Mouse (Mus musculus) spleen, adult 2 months (tissue): Measurements from ENCODE around the gene Tubg1. TPM values are rescaled to one million over a fixed set of nuclear protein-coding genes. Genes with fewer than 3 reads are reported as not detected.

Experiments
- DNase-seq, 2 experiments: peaks; one replicate each; pipeline versions ENCODE4 v3.0.0 to v3.0.0-alpha.2; 2012 to 2021; ENCODE audit warnings: low spot score in 2 of 2, low read depth in 1 of 2
- H3K27ac ChIP-seq: fragments of 200-500 bp; 2 replicates; pipeline ENCODE4 v1.5.1; 2012; ENCODE audit warnings: low read length, inconsistent platforms; ENCODE audit not compliant: insufficient read depth
- H3K27me3 ChIP-seq: fragments of 200-500 bp; 2 replicates; pipeline ENCODE4 v1.6.1; 2012; ENCODE audit warnings: mild to moderate bottlenecking, moderate library complexity, low read length, inconsistent platforms; ENCODE audit not compliant: control insufficient read depth, insufficient read depth
- H3K36me3 ChIP-seq: fragments of 200-500 bp; 2 replicates; pipeline ENCODE4 v1.6.1; 2012; ENCODE audit warnings: mild to moderate bottlenecking, low read length, inconsistent platforms; ENCODE audit not compliant: control insufficient read depth, insufficient read depth
- H3K4me1 ChIP-seq: fragments of 200-500 bp; 2 replicates; pipeline ENCODE4 v1.6.1; 2011; ENCODE audit warnings: inconsistent platforms; ENCODE audit not compliant: control insufficient read depth, insufficient read depth, insufficient read length
- H3K4me3 ChIP-seq: fragments of 200-500 bp; 2 replicates; pipeline ENCODE4 v1.5.1; 2011; ENCODE audit warnings: mild to moderate bottlenecking, inconsistent platforms; ENCODE audit not compliant: insufficient read depth, insufficient read length; ENCODE audit errors: extremely low read depth
- CTCF ChIP-seq: fragments of 200-500 bp; IDR thresholded peaks from 2 replicates; pipeline ENCODE4 v1.5.1; 2011; ENCODE audit warnings: mild to moderate bottlenecking, inconsistent platforms; ENCODE audit not compliant: insufficient read depth, insufficient read length, insufficient replicate concordance; ENCODE audit errors: extremely low read depth
- POLR2A ChIP-seq: fragments of 200-500 bp; IDR thresholded peaks from 2 replicates; pipeline ENCODE4 v1.6.1; 2011; ENCODE audit warnings: low read depth, low read length, inconsistent platforms
- WGBS: fragments of 180-500 bp; shearing (Covaris S2); methylation state at CpG from one replicate; pipeline ENCODE4 v1.1.7; 2018; 5-methylcytosine and 5-hydroxymethylcytosine counted together
- polyA plus RNA-seq: library from polyadenylated mRNA; depleted of rRNA; stranded (reverse); fragments of >200 nt; gene quantifications from 2 replicates; pipeline ENCODE4 v1.2.3, GENCODE M21; 2012; rRNA removed

The Tubg1 gene
- polyA plus RNA-seq, 1 experiment: 17.7 TPM

DNA sequence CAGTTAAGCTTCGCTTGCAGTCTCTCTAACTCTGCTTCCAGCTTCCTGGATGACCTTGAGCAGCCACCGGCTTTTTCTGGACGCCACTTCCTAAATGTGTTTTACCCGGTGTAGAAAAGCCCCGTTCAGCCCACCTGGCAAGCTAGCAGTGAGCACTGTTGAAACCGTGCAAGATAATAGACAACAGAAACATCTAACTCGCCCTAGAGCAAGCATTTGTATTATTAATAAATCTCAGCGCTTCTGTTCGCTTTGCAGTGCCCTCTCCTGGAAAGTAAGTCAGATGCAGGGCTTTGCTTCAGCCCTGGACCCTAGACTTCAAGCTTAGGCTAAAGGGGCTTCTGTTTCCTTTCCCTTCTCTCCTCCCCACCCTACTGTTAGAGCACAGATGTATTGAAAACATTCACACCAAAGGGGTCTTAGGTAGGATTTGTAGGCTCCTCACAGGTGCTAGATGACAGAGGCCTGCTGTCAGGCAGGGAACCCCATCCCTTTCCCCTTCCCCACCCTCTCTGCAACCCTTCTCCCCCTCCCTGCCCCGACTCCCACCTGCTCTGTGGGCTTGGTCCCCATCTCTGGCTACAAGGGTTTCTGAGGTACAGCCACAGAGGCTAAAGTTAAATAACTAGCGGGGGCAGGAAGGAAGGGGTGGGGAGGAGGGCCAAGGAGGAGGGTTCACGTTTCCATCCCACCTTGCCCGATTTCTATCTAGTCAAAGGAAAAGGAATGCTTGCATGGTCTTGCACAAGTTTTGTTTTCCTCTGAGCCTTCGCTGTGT, 55.3 kb downstream of the Tubg1 start, which contains the start of gene Ccr10:
Gene Ccr10 (minus strand): TSS at position 593 of the 778 bp plus-strand sequence.
- TF ChIP-seq POLR2A: no peak
- peak; percentile 15; the same call in 1 of the 2 replicates for TF ChIP-seq CTCF
- 0 out of 2 replicates have a peak within 1 kb of the TSS, but pooled peaks have one; percentile 27 for H3K27ac ChIP-seq
- WGBS: 18% methylated on average over 14 of the region's 14 CpGs
- H3K4me3 ChIP-seq: no peak within 1 kb of the TSS
- H3K4me1 ChIP-seq: peaks cover 35% of the 10 kb centered on the region
- H3K36me3 ChIP-seq: no peaks in the 10 kb centered on the region
- peaks cover 20% of the 10 kb centered on the region for H3K27me3 ChIP-seq
- no peak for DNase-seq

DNA sequence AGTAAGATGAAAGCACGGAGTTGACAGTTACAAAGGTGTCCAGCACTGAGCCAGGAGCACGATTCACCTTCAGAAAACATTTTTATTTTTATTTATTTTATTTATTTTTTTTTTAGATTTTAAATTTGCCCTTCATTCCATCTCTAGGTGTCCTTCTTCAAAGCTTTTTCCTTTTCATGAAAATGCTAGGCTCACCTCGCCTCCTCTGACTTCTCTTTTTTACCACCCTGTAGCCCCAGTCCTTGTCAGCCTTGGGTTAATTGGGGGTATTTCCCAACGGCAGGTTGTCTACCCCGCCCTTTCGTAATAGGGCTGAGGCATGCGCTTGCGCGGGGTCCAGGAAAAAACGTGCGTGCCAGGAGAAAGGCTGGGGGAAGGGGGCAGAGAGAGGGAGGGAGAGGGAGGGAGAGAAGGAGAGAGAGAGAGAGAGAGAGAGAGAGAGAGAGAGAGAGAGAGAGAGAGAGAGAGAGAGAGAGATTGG, 55.9 kb downstream of the Tubg1 start:
- TF ChIP-seq POLR2A (no peak), CTCF (no peak)
- no peak for DNase-seq
- WGBS: 8% methylated on average over 11 of the region's 11 CpGs
- H3K4me1 ChIP-seq: peaks cover 32% of the 10 kb centered on the region
- no peak overlapping the region for H3K27ac ChIP-seq
- no peak overlapping the region for H3K4me3 ChIP-seq
- H3K27me3 ChIP-seq: peaks cover 14% of the 10 kb centered on the region
- H3K36me3 ChIP-seq: no peaks in the 10 kb centered on the region

Other genes with a start within 250 kb of the Tubg1 start
- 65.1 and 80.8 TPM in 2 replicates for gene Stat3, start 180.4 kb upstream of the Tubg1 start, polyA plus RNA-seq
- 27.0 and 29.1 TPM in 2 replicates for gene Cavin1, start 149.1 kb upstream of the Tubg1 start, polyA plus RNA-seq
- 41.8 and 46.2 TPM in 2 replicates for gene Atp6v0a1, start 110.5 kb upstream of the Tubg1 start, polyA plus RNA-seq
- 28.6 and 34.8 TPM in 2 replicates for gene Naglu, start 49.9 kb upstream of the Tubg1 start, polyA plus RNA-seq
- 1.2 and 1.3 TPM in 2 replicates for gene Hsd17b1, start 41.5 kb upstream of the Tubg1 start, polyA plus RNA-seq
- 26.6 and 36.9 TPM in 2 replicates for gene Coasy, start 37.4 kb upstream of the Tubg1 start, polyA plus RNA-seq
- 20.3 and 23.9 TPM in 2 replicates for gene Mlx, start 32.7 kb upstream of the Tubg1 start, polyA plus RNA-seq
- gene Psmc3ip, start 24.5 kb upstream of the Tubg1 start, polyA plus RNA-seq: 0.85 and 0.90 TPM in 2 replicates
- 57.8 and 61.3 TPM in 2 replicates for gene Retreg3, start within 50 bp of the Tubg1 start, polyA plus RNA-seq
- gene Tubg2, start 36.0 kb downstream of the Tubg1 start, polyA plus RNA-seq: 3.6 and 4.8 TPM in 2 replicates
- gene Cntnap1, start 50.6 kb downstream of the Tubg1 start, polyA plus RNA-seq: 1.3 and 1.4 TPM in 2 replicates
- gene Plekhh3, start 51.4 kb downstream of the Tubg1 start, polyA plus RNA-seq: 5.8 and 8.4 TPM in 2 replicates
- gene Ccr10, start 55.5 kb downstream of the Tubg1 start, polyA plus RNA-seq: 1.6 and 1.9 TPM in 2 replicates
- gene Ezh1, start 106.5 kb downstream of the Tubg1 start, polyA plus RNA-seq: 28.3 and 30.9 TPM in 2 replicates
- gene Ramp2, start 126.1 kb downstream of the Tubg1 start, polyA plus RNA-seq: 47.6 and 59.7 TPM in 2 replicates
- gene Vps25, start 133.8 kb downstream of the Tubg1 start, polyA plus RNA-seq: 56.3 and 62.2 TPM in 2 replicates
- gene Wnk4, start 140.6 kb downstream of the Tubg1 start, polyA plus RNA-seq: 1.9 and 2.2 TPM in 2 replicates
- 0.06 and 0.19 TPM in 2 replicates for gene Cntd1, start 159.1 kb downstream of the Tubg1 start, polyA plus RNA-seq
- gene Coa3, start 159.2 kb downstream of the Tubg1 start, polyA plus RNA-seq: 148 TPM in 2 replicates
- gene Becn1, start 182.3 kb downstream of the Tubg1 start, polyA plus RNA-seq: 64.0 and 98.6 TPM in 2 replicates
- 58.1 and 73.8 TPM in 2 replicates for gene Psme3, start 196.3 kb downstream of the Tubg1 start, polyA plus RNA-seq
- 9.1 and 10.6 TPM in 2 replicates for gene Aoc2, start 205.1 kb downstream of the Tubg1 start, polyA plus RNA-seq
- 2.2 and 2.3 TPM in 2 replicates for gene Aoc3, start 210.7 kb downstream of the Tubg1 start, polyA plus RNA-seq
- 0.07 TPM in 1 of 2 replicates, not detected in the other for gene G6pc, start 247.6 kb downstream of the Tubg1 start, polyA plus RNA-seq